Mouse (Mus musculus): ENCODE measurements around the gene Sirt4. TPM values are rescaled to one million over a fixed set of nuclear protein-coding genes. Genes with fewer than 3 reads are reported as not detected.

The Sirt4 gene
- polyA plus RNA-seq, 1 experiment, result 13.6 TPM

DNA sequence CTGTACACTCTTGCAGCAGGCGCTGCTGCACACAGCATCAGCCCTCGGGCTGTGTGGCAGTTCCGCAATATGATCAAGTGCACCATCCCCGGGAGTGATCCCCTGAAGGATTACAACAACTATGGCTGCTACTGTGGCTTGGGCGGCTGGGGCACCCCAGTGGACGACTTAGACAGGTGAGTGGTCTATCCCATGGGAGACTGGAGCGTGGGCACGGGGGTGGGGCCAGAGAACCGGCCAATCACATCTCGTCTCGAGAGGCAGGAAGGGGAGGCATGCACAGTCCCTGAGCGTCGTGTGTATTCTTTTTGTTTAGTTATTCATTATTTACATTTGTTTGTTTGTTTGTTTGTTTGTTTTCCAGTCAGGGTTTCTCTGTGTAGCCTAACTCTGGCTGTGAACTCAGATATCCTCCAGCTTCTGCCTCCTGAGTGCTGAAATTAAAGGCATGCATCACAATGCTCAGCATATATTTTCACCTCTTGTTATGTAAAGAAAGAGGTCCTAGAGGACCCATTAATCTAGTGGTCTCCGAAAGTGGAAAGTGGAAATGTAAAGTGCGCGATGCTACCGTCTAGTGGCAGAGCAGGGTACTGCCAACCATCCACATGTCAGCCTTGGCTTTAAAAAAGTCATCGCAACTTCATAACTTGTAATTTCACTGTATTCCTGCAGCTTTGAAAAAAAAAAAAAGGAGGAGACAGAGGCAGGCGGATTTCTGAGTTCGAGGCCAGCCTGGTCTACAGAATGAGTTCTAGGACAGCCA is 13.6 kb downstream of the Sirt4 start:
- Histone ChIP-seq H3K4me3 (no peak overlapping the region), H3K36me3 (ENCODE audit: control insufficient read depth, insufficient read depth) (no peaks in the 10 kb centered on the region), H3K4me2 (ENCODE audit: low read depth) (no peak overlapping the region), H3K27me3 (ENCODE audit: control insufficient read depth, insufficient read depth, insufficient read length) (no peaks in the 10 kb centered on the region), H3ac (ENCODE audit: control insufficient read depth, insufficient read length) (no peak overlapping the region), H3K79me2 (ENCODE audit: control insufficient read depth, insufficient read depth) (no peaks in the 10 kb centered on the region)
- TF ChIP-seq TCF12 (IDR thresholded peaks at IDR 0.05; ENCODE audit: insufficient read depth, poor library complexity, severe bottlenecking) (no peak), POLR2AphosphoS2 (IDR thresholded peaks at IDR 0.05; ENCODE audit: insufficient read length, low read depth) (no peak), MYOG (IDR thresholded peaks at IDR 0.05; ENCODE audit: control insufficient read depth in 1 of 3, insufficient read depth in 1 of 3, insufficient read length in 2 of 3, low read depth in 2 of 3) (no peak), USF1 (IDR thresholded peaks at IDR 0.05; ENCODE audit: low read depth) (no peak), REST (IDR thresholded peaks at IDR 0.05; ENCODE audit: insufficient read depth, insufficient read length) (no peak), POLR2A (IDR thresholded peaks at IDR 0.05; ENCODE audit: insufficient read length, low read depth) (no peak), TCF3 (IDR thresholded peaks at IDR 0.05; ENCODE audit: insufficient read length, low read depth) (no peak), E2F4 (IDR thresholded peaks at IDR 0.05; ENCODE audit: insufficient read depth) (no peak), MYOD1 (IDR thresholded peaks at IDR 0.05; ENCODE audit: control insufficient read depth in 1 of 3, insufficient read length in 2 of 3, low read depth in 2 of 3) (no peak), SRF (IDR thresholded peaks at IDR 0.05; ENCODE audit: control insufficient read depth, insufficient read length, low read depth) (no peak)

DNA sequence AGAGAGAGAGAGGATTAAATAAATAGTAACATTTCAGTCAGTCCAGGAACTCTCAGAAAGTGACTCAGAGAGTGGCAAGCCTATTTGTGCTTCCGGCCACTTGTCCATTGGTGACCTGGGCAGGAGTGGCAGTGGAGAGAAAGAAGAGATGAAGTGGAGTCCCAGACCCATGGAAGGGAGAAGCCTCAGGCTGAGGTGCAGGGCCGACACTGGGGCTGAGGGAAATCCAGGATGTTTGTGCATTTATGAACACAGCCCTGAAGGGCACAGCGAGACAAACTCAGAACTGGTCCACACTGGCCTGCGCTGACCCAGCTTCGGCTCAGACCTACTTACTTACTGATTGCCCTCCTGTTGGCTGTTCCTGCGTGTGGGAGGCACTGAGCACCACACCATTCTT is 14.7 kb downstream of the Sirt4 start:
- Histone ChIP-seq H3K4me2 (ENCODE audit: low read depth) (no peak overlapping the region), H3ac (ENCODE audit: control insufficient read depth, insufficient read length) (no peak overlapping the region), H3K36me3 (ENCODE audit: control insufficient read depth, insufficient read depth) (no peaks in the 10 kb centered on the region), H3K27me3 (ENCODE audit: control insufficient read depth, insufficient read depth, insufficient read length) (no peaks in the 10 kb centered on the region), H3K4me3 (no peak overlapping the region), H3K79me2 (ENCODE audit: control insufficient read depth, insufficient read depth) (no peaks in the 10 kb centered on the region)
- TF ChIP-seq REST (IDR thresholded peaks at IDR 0.05; ENCODE audit: insufficient read depth, insufficient read length) (no peak), MYOG (IDR thresholded peaks at IDR 0.05; ENCODE audit: control insufficient read depth in 1 of 3, insufficient read depth in 1 of 3, insufficient read length in 2 of 3, low read depth in 2 of 3) (no peak)

GRCm38 (mm10) chr5:115465642-115466420 is 18.7 kb downstream of the Sirt4 start, which contains the start of gene Pla2g1b:
TSS of gene Pla2g1b (plus strand) at chr5:115466262.
- no peaks in the 10 kb centered on the region for H3K36me3 ChIP-seq (ENCODE audit: control insufficient read depth, insufficient read depth)
- no peak within 1 kb of the TSS for H3K4me2 ChIP-seq (ENCODE audit: low read depth)
- no peaks in the 10 kb centered on the region for H3K79me2 ChIP-seq (ENCODE audit: control insufficient read depth, insufficient read depth)
- H3ac ChIP-seq (ENCODE audit: control insufficient read depth, insufficient read length), result no peak within 1 kb of the TSS
- H3K4me3 ChIP-seq, result no peak within 1 kb of the TSS
- TF ChIP-seq CEBPB (IDR thresholded peaks at IDR 0.05; ENCODE audit: insufficient read depth, poor library complexity, severe bottlenecking) (no peak), POLR2A (IDR thresholded peaks at IDR 0.05; ENCODE audit: insufficient read length, low read depth) (no peak), REST (IDR thresholded peaks at IDR 0.05; ENCODE audit: insufficient read depth, insufficient read length) (no peak), MYOD1 (IDR thresholded peaks at IDR 0.05; ENCODE audit: control insufficient read depth in 1 of 3, insufficient read length in 2 of 3, low read depth in 2 of 3) (no peak), TCF3 (IDR thresholded peaks at IDR 0.05; ENCODE audit: insufficient read length, low read depth) (no peak), MAX (IDR thresholded peaks at IDR 0.05; ENCODE audit: low read depth) (no peak), TCF12 (IDR thresholded peaks at IDR 0.05; ENCODE audit: insufficient read depth, poor library complexity, severe bottlenecking) (no peak), SRF (IDR thresholded peaks at IDR 0.05; ENCODE audit: control insufficient read depth, insufficient read length, low read depth) (no peak), USF1 (IDR thresholded peaks at IDR 0.05; ENCODE audit: low read depth) (no peak), MYOG (IDR thresholded peaks at IDR 0.05; ENCODE audit: control insufficient read depth in 1 of 3, insufficient read depth in 1 of 3, insufficient read length in 2 of 3, low read depth in 2 of 3) (no peak), E2F4 (IDR thresholded peaks at IDR 0.05; ENCODE audit: insufficient read depth) (no peak), POLR2AphosphoS2 (IDR thresholded peaks at IDR 0.05; ENCODE audit: insufficient read length, low read depth) (no peak)
- no peaks in the 10 kb centered on the region for H3K27me3 ChIP-seq (ENCODE audit: control insufficient read depth, insufficient read depth, insufficient read length)

DNA sequence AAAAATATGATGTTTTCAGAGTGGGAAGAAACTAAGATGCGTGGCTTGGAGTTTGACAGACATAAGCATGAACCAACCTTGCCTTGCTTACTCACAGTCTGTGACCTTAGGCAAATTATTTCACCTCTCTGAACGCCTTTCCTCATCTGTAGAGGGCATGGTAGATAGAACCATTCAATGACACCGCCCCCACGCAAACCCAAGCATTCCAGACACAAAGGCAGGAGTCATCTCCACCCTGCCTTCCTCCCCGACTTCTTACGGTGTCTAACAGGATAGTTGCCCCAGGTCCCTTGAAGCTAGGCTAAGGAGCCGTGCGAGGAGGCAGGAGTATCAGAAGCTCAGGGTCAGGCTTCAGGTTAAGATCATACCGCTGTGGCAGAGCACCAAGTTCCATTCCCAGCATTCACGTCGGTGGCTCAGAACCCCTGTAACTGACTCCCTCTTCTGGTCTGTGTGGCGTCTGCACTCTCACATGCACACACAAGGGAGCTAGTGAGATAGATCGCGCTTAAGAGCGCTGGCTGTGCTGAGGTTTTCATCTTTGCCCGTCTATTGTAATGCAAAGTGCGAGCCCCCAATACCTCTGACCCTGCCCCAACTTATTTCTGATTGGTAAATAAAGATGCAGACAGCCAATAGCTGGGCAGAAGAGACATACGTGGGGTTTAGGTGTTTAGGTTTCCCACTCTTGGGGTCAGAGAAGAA is 20.0 kb downstream of the Sirt4 start:
- no peak overlapping the region for H3ac ChIP-seq (ENCODE audit: control insufficient read depth, insufficient read length)
- H3K36me3 ChIP-seq (ENCODE audit: control insufficient read depth, insufficient read depth), result no peaks in the 10 kb centered on the region
- no peak for TF ChIP-seq MAX (IDR thresholded peaks at IDR 0.05; ENCODE audit: low read depth)
- TF ChIP-seq MYOD1 (IDR thresholded peaks at IDR 0.05; ENCODE audit: control insufficient read depth in 1 of 3, insufficient read length in 2 of 3, low read depth in 2 of 3), result no peak
- no peak for TF ChIP-seq TCF12 (IDR thresholded peaks at IDR 0.05; ENCODE audit: insufficient read depth, poor library complexity, severe bottlenecking)
- no peak for TF ChIP-seq MYOG (IDR thresholded peaks at IDR 0.05; ENCODE audit: control insufficient read depth in 1 of 3, insufficient read depth in 1 of 3, insufficient read length in 2 of 3, low read depth in 2 of 3)
- TF ChIP-seq POLR2A (IDR thresholded peaks at IDR 0.05; ENCODE audit: insufficient read length, low read depth), result no peak
- TF ChIP-seq REST (IDR thresholded peaks at IDR 0.05; ENCODE audit: insufficient read depth, insufficient read length), result no peak
- no peak for TF ChIP-seq E2F4 (IDR thresholded peaks at IDR 0.05; ENCODE audit: insufficient read depth)
- TF ChIP-seq SRF (IDR thresholded peaks at IDR 0.05; ENCODE audit: control insufficient read depth, insufficient read length, low read depth), result no peak
- no peak for TF ChIP-seq POLR2AphosphoS2 (IDR thresholded peaks at IDR 0.05; ENCODE audit: insufficient read length, low read depth)
- TF ChIP-seq TCF3 (IDR thresholded peaks at IDR 0.05; ENCODE audit: insufficient read length, low read depth), result no peak
- no peak for TF ChIP-seq CEBPB (IDR thresholded peaks at IDR 0.05; ENCODE audit: insufficient read depth, poor library complexity, severe bottlenecking)
- TF ChIP-seq USF1 (IDR thresholded peaks at IDR 0.05; ENCODE audit: low read depth), result no peak
- H3K79me2 ChIP-seq (ENCODE audit: control insufficient read depth, insufficient read depth), result no peaks in the 10 kb centered on the region
- H3K27me3 ChIP-seq (ENCODE audit: control insufficient read depth, insufficient read depth, insufficient read length), result peaks cover 8% of the 10 kb centered on the region
- H3K4me2 ChIP-seq (ENCODE audit: low read depth), result no peak overlapping the region
- no peak overlapping the region for H3K4me3 ChIP-seq
